Mouse (Mus musculus) kidney, postnatal 25 days (tissue): ENCODE results near the gene Hspb6.
A peak's percentile ranks its signal among the peaks of the same experiment; 100 is the strongest.

ENCODE experiments used
- DNase-seq, 2 experiments: peaks; one replicate each; pipeline ENCODE4 v3.0.0; 2021; ENCODE audit warnings: mixed read lengths in 2 of 2

The Hspb6 gene

DNA sequence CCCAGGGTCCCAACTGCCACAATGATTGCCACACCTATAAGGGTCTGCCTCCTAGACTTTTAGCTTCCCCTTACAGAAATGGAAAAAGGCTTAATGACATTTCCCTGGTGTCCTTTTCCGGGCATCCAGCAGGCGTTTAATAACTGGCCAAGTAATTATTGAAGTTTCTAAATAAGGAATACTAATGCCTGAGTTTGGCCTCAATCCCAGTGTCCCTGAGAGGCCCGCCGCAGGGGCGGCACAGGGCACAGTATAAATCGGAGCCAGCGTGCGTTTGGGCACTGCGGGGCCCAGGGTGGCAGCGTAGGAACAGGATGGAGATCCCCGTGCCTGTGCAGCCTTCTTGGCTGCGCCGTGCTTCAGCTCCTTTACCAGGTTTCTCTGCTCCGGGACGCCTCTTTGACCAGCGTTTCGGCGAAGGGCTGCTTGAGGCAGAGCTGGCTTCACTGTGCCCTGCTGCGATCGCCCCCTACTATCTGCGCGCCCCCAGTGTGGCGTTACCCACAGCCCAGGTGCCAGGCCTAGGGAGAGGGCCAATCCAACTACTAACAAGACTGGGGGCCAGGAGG lies 1.1 kb downstream of the Hspb6 start:
- peak; percentile 38 to 75 for DNase-seq

DNA sequence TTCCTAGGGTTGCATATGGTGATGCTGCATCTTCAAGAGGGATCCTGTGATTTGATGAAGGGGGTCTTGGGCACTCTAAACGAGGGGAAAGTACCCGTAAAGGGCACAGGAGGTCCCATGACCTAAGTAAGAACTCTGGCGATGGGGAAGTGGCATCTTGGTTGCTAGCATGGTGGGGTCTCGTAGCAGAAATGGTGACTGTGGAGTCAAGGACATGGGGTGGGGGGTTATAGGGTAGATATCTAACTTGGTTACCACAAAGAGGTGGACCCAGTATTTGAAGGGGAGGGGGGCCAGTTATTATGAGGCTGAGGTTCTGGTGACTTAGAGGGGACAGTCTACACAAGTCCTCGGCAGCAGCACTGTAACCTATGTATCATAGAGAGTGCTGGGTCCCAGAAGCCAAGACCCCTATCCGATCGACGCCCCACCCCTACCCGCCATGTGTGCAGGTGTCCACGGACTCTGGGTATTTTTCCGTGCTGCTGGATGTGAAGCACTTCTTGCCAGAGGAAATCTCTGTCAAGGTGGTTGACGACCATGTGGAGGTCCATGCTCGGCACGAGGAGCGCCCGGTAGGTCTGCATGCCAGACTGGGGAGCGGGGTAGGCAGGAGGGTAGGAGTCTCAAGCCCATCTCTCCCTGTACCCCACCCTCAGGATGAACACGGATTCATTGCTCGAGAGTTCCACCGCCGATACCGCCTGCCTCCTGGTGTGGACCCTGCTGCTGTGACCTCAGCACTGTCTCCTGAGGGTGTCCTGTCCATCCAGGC lies 2.0 kb downstream of the Hspb6 start:
- DNase-seq, result no peak

DNA sequence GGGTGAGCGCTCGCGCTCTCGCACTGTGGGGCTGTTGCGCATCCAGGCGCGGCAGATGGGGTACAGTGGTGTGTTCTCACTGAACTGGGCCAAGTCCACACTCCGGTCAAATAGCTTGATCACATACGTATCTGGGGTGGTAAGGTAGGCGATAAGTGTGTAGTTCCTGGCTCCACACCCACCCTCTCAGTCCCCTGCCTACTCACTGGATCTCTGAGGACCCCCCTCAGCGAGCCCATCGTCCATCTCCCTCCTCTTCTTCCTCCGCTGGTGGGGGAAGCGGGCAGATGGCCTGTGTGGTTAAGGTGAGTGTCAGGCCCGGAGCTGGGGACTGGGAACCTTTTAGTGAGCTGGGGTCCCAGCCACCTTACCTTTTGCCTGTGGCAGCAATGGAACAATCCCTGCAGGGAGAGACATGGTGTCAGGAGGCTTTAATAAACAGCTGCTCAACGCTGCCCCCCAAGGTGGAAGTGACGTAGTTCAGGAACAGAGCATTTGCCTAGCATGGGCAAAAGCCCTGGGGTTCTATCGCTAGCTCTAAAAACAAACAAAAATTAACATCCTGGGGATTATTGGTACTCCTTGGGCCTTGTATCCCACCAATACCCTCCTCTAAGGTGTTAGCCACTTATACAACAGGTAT lies 5.0 kb downstream of the Hspb6 start:
- DNase-seq, result no peak

GRCm38 (mm10) chr7:30557901-30558514 lies 6.0 kb downstream of the Hspb6 start:
- DNase-seq, result no peak

DNA sequence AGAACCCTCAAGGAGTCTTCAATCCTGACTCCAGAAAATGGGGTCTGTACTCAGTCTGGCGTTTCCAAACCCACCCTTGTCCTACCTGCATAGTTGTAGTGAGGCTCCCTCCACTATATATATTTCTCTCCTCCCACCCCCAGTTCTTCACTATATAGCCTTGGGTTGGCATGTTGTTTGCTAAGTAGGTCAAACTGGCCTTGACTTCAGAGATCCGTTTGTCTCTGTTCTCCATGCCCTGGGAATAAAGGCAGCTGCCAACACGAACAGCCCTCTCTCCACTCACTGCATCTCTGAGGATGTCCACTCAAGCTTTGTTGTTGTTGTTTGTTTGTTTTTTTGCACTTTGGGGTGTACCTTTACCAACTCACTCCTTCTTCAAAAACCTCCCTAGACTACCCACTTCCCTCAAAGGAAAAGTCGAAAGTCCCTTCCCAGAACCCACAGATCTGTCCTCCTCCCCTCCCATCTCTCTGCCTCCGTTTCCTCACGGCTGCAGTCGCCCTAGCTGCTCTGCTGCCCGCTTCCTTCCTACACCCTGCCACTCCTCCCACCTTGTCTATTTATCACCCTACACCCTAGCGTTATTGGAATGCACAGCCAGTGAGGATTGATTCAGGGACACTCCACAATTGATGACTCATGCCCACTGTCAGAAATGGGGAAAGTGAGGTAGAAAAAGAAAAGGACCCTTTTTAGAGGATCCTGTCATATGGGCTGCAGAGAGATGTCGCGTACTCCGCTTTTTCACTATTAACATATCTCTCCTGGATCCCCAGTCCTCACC lies 6.9 kb downstream of the Hspb6 start:
- DNase-seq, result no peak

GRCm38 (mm10) chr7:30559443-30559954 lies 7.5 kb downstream of the Hspb6 start, which contains the start of gene Lin37:
Gene Lin37 (minus strand): TSS chr7:30559838.
- peak; percentile 98 to 99 for DNase-seq

GRCm38 (mm10) chr7:30560296-30560695 lies 8.3 kb downstream of the Hspb6 start:
- DNase-seq, result no peak

DNA sequence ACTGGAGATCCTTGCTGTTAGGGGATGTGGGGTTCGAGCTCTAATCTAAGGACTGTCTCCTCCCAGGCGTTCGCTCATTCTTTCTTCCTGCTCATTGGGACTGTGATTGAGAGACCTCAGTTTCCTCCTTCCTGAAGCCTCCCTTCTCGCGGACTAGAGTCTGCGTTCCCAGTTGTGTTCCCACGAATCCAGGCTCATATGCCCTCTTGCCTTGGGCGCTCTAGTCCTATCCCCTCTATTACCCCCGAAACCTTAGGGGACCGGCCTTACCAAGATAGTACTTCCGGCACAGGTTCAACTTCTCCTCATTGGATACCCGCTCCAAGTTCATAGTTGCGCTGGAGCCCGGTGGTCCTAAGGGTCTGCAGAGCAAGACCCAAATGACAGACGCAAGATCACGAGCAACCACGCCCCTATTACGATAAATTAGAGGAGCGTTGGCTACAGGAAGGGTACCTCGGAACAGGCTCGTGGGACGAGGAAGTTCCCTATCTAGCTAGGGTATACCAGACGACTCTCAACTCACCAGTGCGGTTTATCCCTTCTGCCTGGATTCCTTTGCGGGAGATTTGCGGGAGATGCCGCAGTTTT lies 10.6 kb downstream of the Hspb6 start:
- peak in 1 of 2 experiments; percentile 27 for DNase-seq

- peak; percentile 98 to 99 for DNase-seq
Observed at GRCm38 (mm10) chr7:30563117-30563905, 11.3 kb downstream of the Hspb6 start, which contains the start of the genes U2af1l4, Gm49396 and Psenen. Gene U2af1l4 (plus strand): TSS chr7:30563301. Gene Gm49396 (plus strand): TSS chr7:30563344. Gene Psenen (minus strand): TSS chr7:30563627.

DNA sequence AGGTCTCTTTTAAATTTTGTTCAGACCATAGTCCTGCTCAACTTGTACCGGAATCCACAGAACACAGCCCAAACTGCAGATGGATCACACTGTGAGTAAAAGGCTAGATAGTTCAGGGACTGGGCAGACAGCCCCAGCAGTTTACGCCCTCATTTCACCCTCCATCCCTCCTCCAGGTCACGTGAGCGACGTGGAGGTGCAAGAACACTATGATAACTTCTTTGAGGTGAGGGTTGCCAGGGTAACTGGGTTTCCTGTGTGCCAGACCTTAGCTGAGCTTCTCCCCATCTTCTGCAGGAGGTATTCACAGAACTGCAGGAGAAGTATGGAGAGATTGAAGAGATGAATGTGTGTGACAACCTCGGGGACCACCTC lies 11.9 kb downstream of the Hspb6 start:
- no peak for DNase-seq

DNA sequence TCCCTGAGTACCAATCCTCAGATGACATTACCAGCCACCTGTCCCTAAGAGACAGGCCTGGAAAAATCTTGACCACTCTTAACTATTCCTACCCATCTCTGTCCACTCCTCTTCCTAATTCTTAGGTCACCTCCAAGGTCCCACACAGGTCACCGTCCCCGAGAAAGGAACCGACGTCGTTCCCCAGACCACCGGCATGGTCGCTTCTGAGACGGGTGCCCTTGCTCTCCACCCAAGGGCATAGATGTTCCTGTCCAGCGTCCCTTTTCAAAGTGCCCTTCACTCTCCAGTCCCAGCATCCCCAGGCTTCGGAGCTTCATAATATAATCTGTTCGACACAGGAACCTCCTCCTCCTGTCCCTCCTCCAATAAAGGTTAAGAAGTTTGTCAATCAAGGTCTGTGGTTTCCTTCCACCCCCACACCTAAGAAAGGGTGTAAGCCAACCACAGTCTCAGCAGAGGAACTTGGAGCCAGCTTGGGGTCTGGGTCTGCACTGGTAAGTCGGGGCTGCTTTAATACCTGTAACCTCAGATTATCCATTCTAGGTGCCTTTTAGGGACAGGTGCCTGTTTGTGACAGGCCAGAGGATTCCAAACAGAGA lies 13.1 kb downstream of the Hspb6 start, which contains the start of gene Igflr1:
Gene Igflr1, plus strand, starts transcription at position 458 of the 602 bp plus-strand sequence.
- no peak for DNase-seq

GRCm38 (mm10) chr7:30566033-30566432 lies 14.1 kb downstream of the Hspb6 start:
- DNase-seq, result no peak

- DNase-seq, result no peak
Observed at GRCm38 (mm10) chr7:30567555-30567954, 15.6 kb downstream of the Hspb6 start.

- DNase-seq, result peak in 1 of 2 experiments; percentile 26
Observed at GRCm38 (mm10) chr7:30572389-30572788, 20.4 kb downstream of the Hspb6 start.

GRCm38 (mm10) chr7:30572969-30573368 lies 21.0 kb downstream of the Hspb6 start:
- DNase-seq, result peak; percentile 83 to 90

DNA sequence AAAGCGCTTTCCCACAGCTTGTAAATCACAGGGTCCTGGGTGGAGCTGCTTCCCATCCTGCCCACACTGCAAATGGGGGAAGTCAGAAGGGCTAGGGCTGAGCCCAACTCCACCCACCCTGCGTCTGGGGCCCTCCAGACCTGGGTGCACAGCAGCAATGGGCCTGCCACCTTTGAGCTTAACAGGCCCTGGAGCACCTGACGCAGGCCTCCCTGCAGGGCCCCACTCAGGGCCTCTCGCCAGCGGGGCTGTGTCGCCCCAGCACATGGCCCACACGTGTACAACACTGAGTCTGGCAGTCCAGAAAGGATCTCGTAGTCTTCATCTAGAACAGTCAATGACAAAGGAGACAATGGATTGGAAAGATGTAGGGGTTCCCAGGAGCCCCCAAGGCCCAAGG lies 28.0 kb downstream of the Hspb6 start:
- DNase-seq, result no peak

DNA sequence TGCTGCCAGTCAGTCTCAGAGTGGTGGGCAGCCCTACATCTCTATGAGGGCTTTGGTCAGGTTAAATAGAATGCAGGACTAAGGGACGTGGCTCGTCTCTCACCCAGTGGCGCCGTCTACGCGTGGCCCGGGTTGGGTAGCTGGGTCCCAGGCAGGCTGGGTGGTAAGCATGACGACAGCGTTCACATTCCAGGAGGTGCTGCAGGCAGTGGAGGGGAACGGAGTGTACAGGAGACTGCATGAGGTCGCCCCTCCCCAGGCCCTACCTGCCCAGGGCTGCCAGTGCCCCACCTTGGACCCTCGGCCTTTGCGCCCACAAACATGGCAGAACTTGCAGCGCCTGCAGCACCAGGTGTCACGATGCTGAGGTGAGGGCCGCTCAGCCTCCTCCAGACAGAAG lies 29.6 kb downstream of the Hspb6 start:
- DNase-seq, result peak in 1 of 2 experiments; percentile 49

DNA sequence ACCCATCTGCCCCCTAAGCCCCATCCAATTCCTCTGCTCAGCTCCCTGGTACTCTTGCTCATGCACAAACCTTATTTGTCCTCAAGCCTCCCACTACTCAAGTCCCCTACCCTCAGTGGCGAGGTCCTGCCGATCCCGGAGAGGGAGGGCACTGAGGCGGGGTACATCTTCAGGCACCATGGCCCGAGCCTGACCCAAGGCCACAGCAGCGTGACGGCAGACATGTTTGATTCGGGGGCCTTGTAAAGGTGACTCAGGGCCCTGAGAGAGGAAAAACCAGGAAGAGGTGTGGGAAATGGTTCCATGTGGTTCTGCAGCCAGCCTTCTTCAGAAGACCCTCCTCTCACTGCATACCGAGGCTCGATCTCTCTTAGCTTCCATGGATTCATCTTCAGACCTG lies 32.4 kb downstream of the Hspb6 start:
- DNase-seq, result no peak

GRCm38 (mm10) chr7:30585170-30585569 lies 33.2 kb downstream of the Hspb6 start:
- DNase-seq, result peak in 1 of 2 experiments; percentile 35

DNA sequence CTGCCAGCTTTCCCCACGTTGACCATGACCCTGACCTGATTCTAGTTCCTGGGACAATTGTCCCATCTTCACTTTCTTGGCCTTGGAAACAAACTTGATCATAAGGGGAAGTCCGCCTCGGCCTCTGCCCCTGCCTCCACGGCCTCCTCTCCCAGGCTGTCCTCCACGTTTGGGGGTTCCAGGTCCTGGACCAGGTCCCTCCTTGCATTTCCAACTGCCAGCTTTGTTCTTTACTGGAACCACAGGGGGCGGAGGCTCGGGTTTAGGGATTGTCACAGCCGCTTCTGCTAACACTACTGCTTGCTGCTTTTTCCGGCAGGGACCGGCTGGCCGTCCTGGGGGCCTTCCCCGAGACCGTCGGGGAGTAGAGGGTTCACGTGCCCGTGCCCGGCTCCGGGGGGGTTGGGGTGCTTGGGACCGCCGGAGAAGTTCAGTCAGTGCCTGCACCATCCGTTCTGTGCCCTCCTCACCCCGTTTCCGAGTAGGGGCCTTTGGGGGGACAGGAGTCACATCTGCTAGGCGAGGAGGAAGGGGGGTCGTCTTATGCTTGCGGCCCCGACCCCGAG lies 34.6 kb downstream of the Hspb6 start:
- no peak for DNase-seq
